ENCODE assay signal across 8 mouse cellular contexts in genomic region chr5:96878178-96878577, GRCm38 (mm10).
DNase-seq lines count a peak whose midpoint lies in the region; TF ChIP-seq lines count a peak whose summit lies in the region.

No protein-coding gene starts in this region.

- H3K4me3 ChIP-seq in heart, adult 2 months: no peak overlapping the region

- TF ChIP-seq CTCF in heart, adult 2 months (IDR thresholded peaks at IDR 0.05): peak; percentile 63

- no peaks in the 10 kb centered on the region for H3K27me3 ChIP-seq in heart, adult 2 months (ENCODE audit: control insufficient read depth, insufficient read depth, low read length)

- TF ChIP-seq POLR2A in heart, adult 2 months (IDR thresholded peaks at IDR 0.05; ENCODE audit: insufficient read depth, low read depth, low read length): no peak

- H3K27ac ChIP-seq in heart, adult 2 months: no peak overlapping the region

- no peaks in the 10 kb centered on the region for H3K79me2 ChIP-seq in heart, adult 2 months (replicated peaks; ENCODE audit: control insufficient read depth, insufficient read depth, low read length)

- DNase-seq in heart, adult 2 months: no peak
- DNase-seq in heart, adult 8-10 months (ENCODE audit: low spot score): no peak
- DNase-seq in 3T3-L1 (ENCODE audit: low read depth, low spot score) (peak; percentile 59), ZHBTc4 (ENCODE audit: low read depth, low spot score) (peak; percentile 79)
- DNase-seq in kidney, postnatal 14 days: peak; percentile 23
- DNase-seq in spleen, postnatal 36 days (ENCODE audit: low spot score in 2 of 2): peak; percentile 27 to 51
- DNase-seq in ovary, adult 18-20 months (ENCODE audit: low spot score): no peak
- no peak for DNase-seq in adrenal gland, postnatal 4 days (ENCODE audit: low spot score in 2 of 2)

- no peak for TF ChIP-seq EP300 in heart, adult 2 months (IDR thresholded peaks at IDR 0.05; ENCODE audit: insufficient read depth, low read depth, low read length)

- no peak overlapping the region for H3K9ac ChIP-seq in heart, adult 2 months (ENCODE audit: low read depth, low read length)

- WGBS in heart, adult 2 months: 97% methylated on average over 1 of the region's 1 CpGs

- intact Hi-C loops in heart, adult 2 months (cut with DNase I): loop anchor here (2.0 kb wide), 1 partner anchor 177 kb away; no protein-coding TSS in a partner anchor

- no peaks in the 10 kb centered on the region for H3K4me1 ChIP-seq in heart, adult 2 months (ENCODE audit: control insufficient read depth, insufficient read depth, low read length)

- no peaks in the 10 kb centered on the region for H3K36me3 ChIP-seq in heart, adult 2 months (ENCODE audit: control insufficient read depth, insufficient read depth, low read length)

Comparison
In these comparisons a context has a peak if more than half of its experiments do, and no peak if none do; other contexts are left out.
1. DNase-seq: peak in 3T3-L1 (single experiment), ZHBTc4 (single experiment), kidney, postnatal 14 days (single experiment) and spleen, postnatal 36 days (2 of 2); none in heart, adult 2 months (0 of 2), heart, adult 8-10 months (single experiment), ovary, adult 18-20 months (single experiment) and adrenal gland, postnatal 4 days (0 of 2).